Mouse (Mus musculus) lung, postnatal 0 days (tissue): ENCODE data around the gene Rfng.

Experiments used
- CTCF ChIP-seq: IDR thresholded peaks from 2 replicates; pipeline ENCODE4 v1.5.1; 2016; ENCODE audit warnings: antibody characterized with exemption, mild to moderate bottlenecking
- EP300 ChIP-seq: IDR thresholded peaks from 2 replicates; pipeline ENCODE4 v1.6.1; 2016; ENCODE audit warnings: antibody characterized with exemption, mild to moderate bottlenecking, control low read depth

- TF ChIP-seq CTCF (no peak), EP300 (no peak)
These were observed 24.0 kb upstream of the Rfng start for GRCm38 (mm10) chr11:120808010-120808409.
